Mouse (Mus musculus) spleen, adult 2 months (tissue): Measurements from ENCODE around the gene Fads3. TPM values are rescaled to one million over a fixed set of nuclear protein-coding genes. Genes with fewer than 3 reads are reported as not detected.

ENCODE experiments used
- DNase-seq, 2 experiments: peaks; one replicate each; pipeline versions ENCODE4 v3.0.0 to v3.0.0-alpha.2; 2012 to 2021; ENCODE audit warnings: low spot score in 2 of 2, low read depth in 1 of 2
- H3K27ac ChIP-seq: fragments of 200-500 bp; 2 replicates; pipeline ENCODE4 v1.5.1; 2012; ENCODE audit warnings: low read length, inconsistent platforms; ENCODE audit not compliant: insufficient read depth
- H3K27me3 ChIP-seq: fragments of 200-500 bp; 2 replicates; pipeline ENCODE4 v1.6.1; 2012; ENCODE audit warnings: mild to moderate bottlenecking, moderate library complexity, low read length, inconsistent platforms; ENCODE audit not compliant: control insufficient read depth, insufficient read depth
- H3K36me3 ChIP-seq: fragments of 200-500 bp; 2 replicates; pipeline ENCODE4 v1.6.1; 2012; ENCODE audit warnings: mild to moderate bottlenecking, low read length, inconsistent platforms; ENCODE audit not compliant: control insufficient read depth, insufficient read depth
- H3K4me1 ChIP-seq: fragments of 200-500 bp; 2 replicates; pipeline ENCODE4 v1.6.1; 2011; ENCODE audit warnings: inconsistent platforms; ENCODE audit not compliant: control insufficient read depth, insufficient read depth, insufficient read length
- H3K4me3 ChIP-seq: fragments of 200-500 bp; 2 replicates; pipeline ENCODE4 v1.5.1; 2011; ENCODE audit warnings: mild to moderate bottlenecking, inconsistent platforms; ENCODE audit not compliant: insufficient read depth, insufficient read length; ENCODE audit errors: extremely low read depth
- CTCF ChIP-seq: fragments of 200-500 bp; IDR thresholded peaks from 2 replicates; pipeline ENCODE4 v1.5.1; 2011; ENCODE audit warnings: mild to moderate bottlenecking, inconsistent platforms; ENCODE audit not compliant: insufficient read depth, insufficient read length, insufficient replicate concordance; ENCODE audit errors: extremely low read depth
- POLR2A ChIP-seq: fragments of 200-500 bp; IDR thresholded peaks from 2 replicates; pipeline ENCODE4 v1.6.1; 2011; ENCODE audit warnings: low read depth, low read length, inconsistent platforms
- WGBS: fragments of 180-500 bp; shearing (Covaris S2); methylation state at CpG from one replicate; pipeline ENCODE4 v1.1.7; 2018; 5-methylcytosine and 5-hydroxymethylcytosine counted together
- polyA plus RNA-seq: library from polyadenylated mRNA; depleted of rRNA; stranded (reverse); fragments of >200 nt; gene quantifications from 2 replicates; pipeline ENCODE4 v1.2.3, GENCODE M21; 2012

Gene Fads3
- polyA plus RNA-seq, 1 experiment = 22.0 TPM

GRCm38 (mm10) chr19:10071892-10072291 lies 30.5 kb downstream of the Fads3 start:
- TF ChIP-seq CTCF = no peak
- no peak for TF ChIP-seq POLR2A
- WGBS = 42% methylated on average over 4 of the region's 4 CpGs
- H3K27ac ChIP-seq = no peak overlapping the region
- no peak for DNase-seq
- H3K36me3 ChIP-seq = no peaks in the 10 kb centered on the region
- no peaks in the 10 kb centered on the region for H3K27me3 ChIP-seq
- H3K4me3 ChIP-seq = no peak overlapping the region
- H3K4me1 ChIP-seq = peaks cover 12% of the 10 kb centered on the region; the same call in 1 of the 2 replicates

- H3K27me3 ChIP-seq = no peaks in the 10 kb centered on the region
- H3K4me3 ChIP-seq = no peak overlapping the region
- peaks cover 12% of the 10 kb centered on the region; the same call in 1 of the 2 replicates for H3K4me1 ChIP-seq
- TF ChIP-seq CTCF (no peak), POLR2A (no peak)
- WGBS = 92% methylated on average over 5 of the region's 5 CpGs
- no peak for DNase-seq
- H3K27ac ChIP-seq = no peak overlapping the region
- H3K36me3 ChIP-seq = no peaks in the 10 kb centered on the region
Measured at GRCm38 (mm10) chr19:10073145-10073544, 31.8 kb downstream of the Fads3 start.

DNA sequence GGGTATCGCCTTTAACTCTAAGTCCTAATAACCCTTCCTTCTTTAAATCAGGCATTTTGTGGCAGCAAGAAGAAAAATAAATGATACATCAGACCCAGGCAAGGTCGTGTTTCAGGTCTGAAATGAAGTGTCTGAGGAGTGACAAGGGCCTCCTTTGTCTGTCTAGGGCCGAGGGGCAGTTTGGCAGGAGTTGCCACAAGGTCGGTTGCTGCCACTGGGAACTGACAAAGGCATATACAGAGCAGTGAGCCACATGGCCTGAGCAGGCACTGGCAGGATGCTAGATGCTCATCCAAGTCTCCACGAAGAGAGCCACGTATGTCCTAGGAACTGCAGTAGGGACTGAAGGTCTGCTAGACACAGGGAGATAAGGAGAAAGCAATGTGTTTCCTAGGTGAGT lies 37.0 kb downstream of the Fads3 start:
- WGBS = 92% methylated on average over 6 of the region's 6 CpGs
- H3K27me3 ChIP-seq = no peaks in the 10 kb centered on the region
- no peak overlapping the region for H3K27ac ChIP-seq
- no peak overlapping the region for H3K4me3 ChIP-seq
- H3K4me1 ChIP-seq = no peaks in the 10 kb centered on the region
- DNase-seq = no peak
- TF ChIP-seq POLR2A = no peak
- TF ChIP-seq CTCF = no peak
- H3K36me3 ChIP-seq = no peaks in the 10 kb centered on the region

DNA sequence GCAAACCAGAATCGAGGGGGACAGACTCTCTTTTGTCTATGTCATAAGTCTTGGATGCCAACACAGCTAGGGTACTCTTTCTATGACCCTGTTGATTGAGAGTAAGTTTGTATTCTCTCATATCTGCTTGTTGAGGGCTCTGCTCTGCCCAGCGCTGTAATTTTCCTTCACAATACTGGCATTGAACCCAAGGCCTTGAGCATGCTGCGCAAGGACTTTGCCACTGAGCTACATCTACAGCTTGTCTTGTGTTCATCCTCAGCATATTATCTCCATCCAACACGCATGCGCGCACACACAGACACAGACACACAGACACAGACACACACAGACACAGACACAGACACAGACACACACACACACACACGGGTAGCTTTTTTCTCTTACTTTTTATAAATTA lies 39.0 kb downstream of the Fads3 start:
- H3K27me3 ChIP-seq = no peaks in the 10 kb centered on the region
- 97% methylated on average over 7 of the region's 7 CpGs for WGBS
- H3K4me1 ChIP-seq = no peaks in the 10 kb centered on the region
- no peak for TF ChIP-seq CTCF
- no peak for TF ChIP-seq POLR2A
- no peak overlapping the region for H3K4me3 ChIP-seq
- no peaks in the 10 kb centered on the region for H3K36me3 ChIP-seq
- H3K27ac ChIP-seq = no peak overlapping the region
- no peak for DNase-seq

- 81% methylated on average over 3 of the region's 3 CpGs for WGBS
- no peaks in the 10 kb centered on the region for H3K27me3 ChIP-seq
- H3K4me3 ChIP-seq = no peak overlapping the region
- H3K4me1 ChIP-seq = no peaks in the 10 kb centered on the region
- DNase-seq = no peak
- TF ChIP-seq CTCF (no peak), POLR2A (no peak)
- no peaks in the 10 kb centered on the region for H3K36me3 ChIP-seq
- no peak overlapping the region for H3K27ac ChIP-seq
Measured at GRCm38 (mm10) chr19:10082105-10082504, 40.7 kb downstream of the Fads3 start.

DNA sequence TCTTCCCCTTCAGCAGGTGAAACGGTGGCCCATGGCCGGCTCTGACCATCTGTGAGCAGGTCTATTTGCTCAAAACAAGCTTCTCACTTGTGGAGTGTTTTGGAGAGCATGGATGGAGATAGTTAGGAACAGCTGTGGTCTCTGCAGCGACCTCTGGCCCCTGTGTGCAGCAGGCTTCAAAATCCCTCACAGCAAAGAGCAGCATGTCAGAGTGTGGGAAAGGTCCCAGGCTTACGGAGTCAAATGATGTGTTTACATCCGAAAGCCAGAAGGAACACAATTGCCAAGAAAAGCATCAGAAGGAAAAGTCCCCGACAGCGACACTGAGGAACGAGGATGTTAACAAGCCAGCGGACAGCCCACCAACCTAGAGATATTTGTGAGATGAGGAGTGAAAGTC lies 44.1 kb downstream of the Fads3 start:
- Histone ChIP-seq H3K4me3 (no peak overlapping the region), H3K36me3 (no peaks in the 10 kb centered on the region), H3K27ac (no peak overlapping the region), H3K27me3 (no peaks in the 10 kb centered on the region), H3K4me1 (no peaks in the 10 kb centered on the region)
- TF ChIP-seq POLR2A (no peak), CTCF (no peak)
- 94% methylated on average over 9 of the region's 9 CpGs for WGBS
- no peak for DNase-seq

DNA sequence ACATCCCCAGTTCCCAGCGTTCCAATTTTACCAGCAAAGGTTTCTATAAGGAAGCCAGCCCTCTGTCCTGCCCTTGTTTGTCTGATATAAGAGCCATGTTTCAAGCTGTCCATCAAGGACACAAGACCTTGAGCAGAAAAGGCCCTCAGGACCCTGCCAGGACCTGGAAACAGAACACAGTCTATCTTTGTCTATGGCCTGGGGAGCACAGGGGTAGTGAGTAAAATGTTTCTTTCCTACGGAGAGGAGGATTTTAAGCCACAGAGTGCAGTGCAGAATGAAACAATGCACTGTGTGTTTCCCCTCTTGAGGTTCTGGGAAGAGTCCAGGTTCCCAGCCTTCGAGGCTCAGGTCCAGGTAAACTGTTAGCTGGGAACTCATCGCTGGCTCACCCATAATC lies 45.6 kb downstream of the Fads3 start:
- no peaks in the 10 kb centered on the region for H3K4me1 ChIP-seq
- TF ChIP-seq CTCF (no peak), POLR2A (no peak)
- no peak overlapping the region for H3K27ac ChIP-seq
- DNase-seq = no peak
- no peaks in the 10 kb centered on the region for H3K36me3 ChIP-seq
- no peak overlapping the region for H3K4me3 ChIP-seq
- WGBS = 97% methylated on average over 4 of the region's 4 CpGs
- H3K27me3 ChIP-seq = no peaks in the 10 kb centered on the region

DNA sequence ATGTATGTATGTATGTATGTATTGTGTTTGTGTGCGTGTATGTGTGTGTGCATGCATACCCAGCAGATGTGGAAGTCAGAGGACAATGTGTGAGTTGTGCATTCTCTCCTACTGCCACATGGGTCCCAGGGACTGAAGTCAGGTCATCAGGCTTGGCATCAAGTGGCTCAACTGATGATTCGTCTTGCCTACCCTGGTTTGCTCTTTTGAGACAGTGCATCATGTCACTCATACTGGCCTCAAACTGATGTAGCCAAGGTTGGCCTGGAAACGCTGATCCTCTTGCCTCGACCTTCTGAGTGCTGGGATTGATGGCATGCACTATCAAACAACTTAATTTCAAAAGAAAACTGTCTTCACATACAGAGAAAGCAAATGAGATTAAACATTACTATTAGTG lies 52.5 kb downstream of the Fads3 start:
- Histone ChIP-seq H3K27ac (no peak overlapping the region), H3K4me1 (no peaks in the 10 kb centered on the region), H3K36me3 (no peaks in the 10 kb centered on the region), H3K27me3 (no peaks in the 10 kb centered on the region), H3K4me3 (no peak overlapping the region)
- no peak for DNase-seq
- WGBS = 94% methylated on average over 4 of the region's 4 CpGs
- no peak for TF ChIP-seq CTCF
- TF ChIP-seq POLR2A = no peak
